Mouse (Mus musculus) B cell, adult 2 months (primary cell): ENCODE results near the gene Mapkapk3.

Experiments used
- DNase-seq, 2 experiments: peaks; one replicate each; pipeline ENCODE4 v3.0.0; 2022

Gene Mapkapk3

DNA sequence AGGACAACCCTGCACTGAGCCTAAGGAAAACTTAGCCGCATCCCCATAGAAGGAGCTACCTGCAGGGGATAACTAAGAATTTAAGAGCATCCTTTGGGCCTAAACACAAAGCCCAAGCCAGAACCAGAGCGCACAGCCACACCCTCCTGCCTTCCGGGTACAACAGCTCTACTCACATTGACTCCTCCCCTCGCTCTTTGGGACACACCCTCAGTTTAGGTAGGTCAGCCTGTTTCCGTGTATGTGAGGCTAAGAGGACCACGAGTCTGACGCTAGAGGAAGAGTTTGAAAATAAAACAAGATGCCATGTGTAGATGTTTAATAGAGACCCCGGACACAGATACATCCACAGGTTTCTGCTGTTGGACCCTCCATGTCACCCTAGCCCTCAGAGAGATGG, 966 bp downstream of the Mapkapk3 start:
- DNase-seq, result peak; percentile 74 to 77

DNA sequence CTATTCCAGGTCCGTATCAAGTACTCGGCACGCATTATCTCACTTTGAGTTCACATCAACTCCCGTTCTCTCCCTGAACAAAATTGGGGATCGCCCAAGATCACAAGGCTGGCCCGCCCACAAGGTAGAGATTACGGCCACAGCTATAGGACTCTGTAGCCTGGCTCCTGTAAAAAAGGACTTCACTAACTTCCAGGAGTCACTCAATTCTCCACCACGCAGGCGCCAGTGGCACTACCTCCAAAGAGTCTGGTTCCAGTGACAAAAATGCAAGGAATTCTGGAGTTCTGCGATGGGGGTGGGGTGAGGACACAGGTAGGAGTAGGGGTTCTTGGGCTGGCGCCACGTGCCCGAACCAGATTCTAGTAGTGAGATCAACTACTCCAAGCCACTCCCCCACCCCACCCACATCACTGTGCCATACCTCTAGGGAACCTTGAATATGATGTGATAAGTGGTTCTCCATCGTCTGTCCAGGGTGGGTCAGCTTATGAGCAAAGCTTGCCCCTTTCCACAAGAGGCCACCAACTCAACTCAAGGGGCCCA, 1.5 kb downstream of the Mapkapk3 start:
- DNase-seq, result no peak

DNA sequence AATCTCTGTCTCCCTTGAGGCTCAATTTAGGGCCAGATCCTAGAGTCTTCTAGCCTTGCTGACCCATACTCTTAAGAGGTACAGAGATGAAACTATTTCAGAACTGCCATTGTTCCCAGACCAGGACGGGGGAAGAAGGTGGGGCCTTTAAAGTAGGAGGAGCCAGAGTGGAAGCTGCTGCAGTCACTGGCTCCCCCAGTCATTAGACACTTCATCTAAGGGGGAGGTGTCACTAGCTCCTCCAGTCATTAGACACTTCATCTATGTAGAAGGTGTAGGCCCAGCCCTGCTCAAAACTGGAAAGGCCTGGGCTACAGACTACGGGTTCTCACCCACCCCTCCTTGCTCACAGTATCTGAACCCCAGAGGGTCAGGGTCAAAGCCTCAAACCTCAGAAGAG, 2.4 kb downstream of the Mapkapk3 start:
- DNase-seq, result no peak

DNA sequence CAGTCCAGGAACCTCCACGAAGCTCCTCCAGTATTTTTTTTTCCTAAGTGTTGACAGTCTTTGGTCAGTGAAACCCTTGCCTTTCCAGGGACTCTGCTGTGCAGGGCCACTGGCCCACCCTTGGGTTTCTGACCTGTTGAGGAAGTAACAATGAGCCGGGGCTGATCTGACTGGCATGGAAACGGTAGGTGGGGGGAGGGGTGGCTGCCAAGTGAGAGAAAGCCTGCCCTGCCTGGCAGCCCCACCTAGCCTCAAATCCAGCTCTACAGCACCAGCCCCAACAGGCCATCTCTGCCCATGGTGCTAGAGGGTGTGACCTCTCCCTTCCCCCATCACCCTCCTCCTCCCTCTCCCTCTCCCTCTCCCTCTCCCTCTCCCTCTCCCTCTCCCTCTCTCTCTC, 4.7 kb downstream of the Mapkapk3 start:
- DNase-seq, result peak; percentile 35 to 45

DNA sequence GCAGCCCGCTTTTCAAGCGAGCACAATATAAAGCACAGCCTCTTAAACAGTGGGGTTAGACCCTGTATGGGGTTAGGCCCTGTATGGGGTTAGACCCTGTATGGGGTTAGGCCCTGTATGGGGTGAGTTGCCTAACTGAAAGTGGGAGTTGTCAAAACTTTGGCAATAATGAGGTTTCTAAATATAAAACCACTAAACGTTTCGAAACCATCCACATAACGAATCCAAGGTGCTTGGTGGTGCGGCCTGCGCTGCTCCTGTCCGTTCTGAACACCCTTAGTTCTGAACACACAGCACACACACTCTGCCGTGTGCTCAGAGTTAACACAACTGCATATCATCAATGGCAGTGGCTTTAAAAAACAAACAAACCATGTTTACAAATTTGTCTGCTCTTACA, 6.7 kb downstream of the Mapkapk3 start:
- DNase-seq, result no peak

DNA sequence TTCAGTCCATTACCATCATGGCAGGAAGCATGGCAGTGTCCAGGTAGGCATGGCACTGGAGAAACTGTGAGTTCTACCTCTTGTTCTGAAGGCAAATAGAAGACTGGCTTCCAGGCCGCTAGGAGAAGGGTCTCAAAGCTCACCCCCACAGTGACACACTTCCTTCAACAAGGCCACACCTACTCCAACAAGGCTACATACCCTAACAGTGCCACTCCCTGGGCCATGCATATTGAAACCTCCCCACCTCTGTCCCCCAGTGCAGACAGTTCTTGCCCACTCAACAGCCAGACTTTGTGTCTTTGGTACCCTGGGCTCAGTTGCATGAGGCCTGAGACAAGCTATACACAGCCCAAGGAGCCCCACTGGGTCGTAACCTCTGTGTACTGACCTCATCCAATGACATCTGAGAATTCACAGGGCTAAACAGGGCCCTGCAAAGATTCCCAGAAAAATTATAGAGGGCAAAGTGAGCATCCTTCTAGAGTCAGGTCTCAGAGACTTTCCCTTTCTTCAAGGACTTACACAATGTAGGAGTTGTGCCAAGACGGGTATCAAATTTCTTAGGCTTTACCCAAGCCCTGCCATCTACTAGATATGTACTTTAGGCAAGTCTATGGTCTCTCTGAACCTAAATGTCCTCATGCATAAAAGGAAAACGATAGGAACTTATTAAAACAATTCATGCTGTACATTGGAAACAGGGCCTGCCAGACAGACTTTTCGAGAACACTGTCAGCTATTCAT, 8.3 kb downstream of the Mapkapk3 start:
- DNase-seq, result no peak

DNA sequence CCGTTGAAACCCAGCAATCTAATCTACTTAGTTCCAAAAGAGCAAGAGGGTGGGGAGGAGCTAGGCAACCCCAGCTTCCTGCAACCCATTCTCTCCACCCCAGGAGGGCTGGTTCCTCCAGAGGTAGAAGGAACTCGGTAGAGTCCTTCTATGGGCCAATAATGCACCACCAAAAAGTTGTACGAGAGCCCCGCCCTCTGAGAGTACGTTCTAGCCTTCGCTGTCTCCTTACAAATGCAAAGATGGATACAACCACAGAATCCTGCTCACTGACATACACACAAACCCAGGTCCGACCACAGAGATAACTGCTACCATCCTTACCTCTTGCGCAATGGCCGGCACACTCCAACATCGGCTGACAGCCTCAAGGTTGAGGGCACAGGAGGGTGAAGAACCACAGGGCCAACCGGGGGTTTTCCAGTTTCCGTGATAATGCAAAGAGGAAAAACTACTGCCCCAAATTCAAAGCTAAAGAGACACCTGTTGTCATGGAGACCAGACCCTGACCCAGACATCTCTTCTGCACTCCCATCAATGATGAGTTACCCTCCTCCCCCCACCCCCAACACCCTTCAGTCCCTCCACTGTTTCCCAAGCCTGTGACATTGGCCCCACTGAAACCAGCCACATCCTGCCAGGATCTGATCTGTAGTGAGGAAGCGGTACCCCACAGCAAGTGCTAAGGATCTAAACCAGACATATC, 9.2 kb downstream of the Mapkapk3 start:
- DNase-seq, result no peak

DNA sequence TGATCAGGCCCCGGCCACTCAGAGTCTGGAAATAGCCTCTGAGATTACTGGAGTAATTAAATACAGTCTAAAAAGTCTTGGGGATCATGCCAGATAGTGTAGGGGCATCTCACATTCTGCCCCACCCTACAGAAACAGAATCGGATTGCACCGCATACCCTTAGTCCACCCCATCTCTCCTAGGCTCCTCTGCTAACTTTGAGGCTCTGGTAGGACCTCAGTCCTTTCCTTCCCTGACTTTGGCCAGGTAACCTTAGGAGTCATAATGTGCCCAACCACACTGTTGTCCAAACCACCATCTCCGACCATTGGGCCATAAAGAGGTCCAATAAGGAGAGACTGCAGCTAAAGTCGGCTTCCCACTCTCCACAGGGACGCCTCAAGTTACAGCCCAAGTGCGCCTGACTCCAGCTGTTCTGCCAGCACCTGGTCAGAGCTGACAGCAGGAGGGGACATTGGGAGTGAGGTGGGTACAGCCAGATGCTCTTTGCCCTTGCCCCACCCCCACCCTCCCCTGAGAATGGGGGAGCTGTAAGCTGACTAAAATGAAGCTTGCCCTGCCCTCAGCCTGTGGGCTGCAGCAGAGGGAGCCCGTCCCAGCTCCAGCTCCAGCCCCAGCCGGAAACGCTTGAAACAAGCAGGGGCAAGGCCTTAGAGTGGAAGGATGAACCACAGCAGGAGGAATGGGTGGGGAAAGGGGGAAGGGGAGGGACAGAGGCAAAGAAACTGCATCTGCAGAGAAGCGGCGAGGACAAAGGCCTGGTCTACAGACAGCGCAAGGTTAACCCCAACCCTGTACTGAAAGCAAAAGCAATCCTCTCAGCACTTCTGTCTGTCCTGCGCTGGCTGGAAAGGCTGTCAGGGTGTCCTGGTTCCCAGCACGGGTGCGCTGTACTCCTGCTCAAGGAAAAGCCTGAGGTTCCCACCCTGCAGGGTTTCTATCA, 10.0 kb downstream of the Mapkapk3 start:
- no peak for DNase-seq

DNA sequence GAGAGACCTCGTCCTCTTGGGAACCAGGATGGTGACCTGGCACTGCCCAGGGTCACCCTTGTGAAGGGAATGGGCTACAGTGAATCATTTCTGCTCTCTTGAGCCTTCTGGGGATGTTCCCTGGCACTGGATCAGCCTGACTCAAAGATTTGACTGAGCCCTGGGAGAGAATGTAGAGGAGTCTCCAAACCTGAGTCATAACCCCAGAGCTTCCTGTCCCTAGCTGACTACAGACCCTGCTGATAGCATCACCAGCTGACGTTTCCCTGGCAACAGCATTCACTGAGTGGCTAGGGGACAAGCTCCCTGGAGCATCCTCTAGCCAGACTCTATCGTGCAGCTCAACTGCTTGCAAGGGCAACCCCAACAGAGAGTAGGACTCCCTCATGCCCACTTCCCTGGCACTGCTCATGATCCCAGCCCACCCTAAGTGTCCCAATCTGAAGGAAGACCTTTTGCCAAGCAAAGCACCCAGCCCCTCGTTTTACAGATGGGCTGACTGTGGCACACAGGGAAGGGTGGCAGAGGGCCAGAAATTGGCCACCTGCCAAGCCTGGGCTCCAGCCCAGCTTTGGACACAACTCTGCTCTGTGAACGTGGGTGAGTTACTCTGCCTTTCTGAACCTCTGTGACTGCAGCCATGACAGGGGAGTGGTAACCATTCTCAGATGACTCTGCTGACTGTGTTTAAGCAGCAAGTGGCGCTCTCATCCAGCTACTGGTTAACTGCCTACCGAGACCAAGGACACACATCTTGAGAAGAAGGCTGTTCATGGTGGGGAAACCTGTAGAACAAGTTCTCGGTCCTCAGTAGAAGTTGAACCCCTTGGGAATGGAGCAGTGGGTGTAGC, 10.9 kb downstream of the Mapkapk3 start:
- DNase-seq, result no peak

DNA sequence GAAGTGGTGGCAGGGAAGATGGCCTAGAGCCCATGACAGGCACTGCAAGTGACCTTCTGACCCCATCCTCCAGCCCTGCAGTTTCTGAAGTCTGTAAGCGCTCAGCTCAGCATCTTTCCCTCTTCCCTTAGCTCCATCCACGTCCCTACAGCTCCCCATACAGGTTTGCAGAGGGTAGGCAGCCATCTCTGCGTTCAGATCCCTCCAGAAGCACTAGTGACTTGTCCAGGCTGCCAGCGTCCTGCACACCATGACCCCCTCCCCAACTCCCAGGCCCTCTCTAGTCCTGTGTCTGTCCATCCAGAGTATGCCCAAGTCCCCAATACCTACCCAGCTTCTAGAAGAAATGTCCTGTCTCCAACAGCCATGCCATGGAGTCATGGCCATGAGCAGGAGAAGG, 11.6 kb downstream of the Mapkapk3 start:
- no peak for DNase-seq

DNA sequence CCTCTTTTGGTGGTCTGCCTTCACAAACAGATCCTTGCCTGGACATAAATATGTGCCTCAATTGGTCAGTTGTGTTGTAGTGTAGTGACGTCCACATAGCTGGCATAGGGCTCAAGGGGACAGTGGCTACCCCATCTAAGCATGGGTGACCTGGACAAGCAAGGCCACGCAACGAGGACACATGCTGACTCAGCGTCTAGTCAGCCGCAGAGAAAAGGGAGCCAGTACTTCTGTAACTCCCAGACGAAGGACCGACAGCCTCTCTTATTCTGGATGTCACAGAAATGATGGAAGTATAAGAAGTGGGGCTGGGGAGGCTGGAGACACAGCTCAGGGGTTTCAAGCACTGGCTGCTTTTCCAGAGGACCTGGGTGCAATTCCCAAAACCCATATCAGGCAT, 12.1 kb downstream of the Mapkapk3 start:
- no peak for DNase-seq

DNA sequence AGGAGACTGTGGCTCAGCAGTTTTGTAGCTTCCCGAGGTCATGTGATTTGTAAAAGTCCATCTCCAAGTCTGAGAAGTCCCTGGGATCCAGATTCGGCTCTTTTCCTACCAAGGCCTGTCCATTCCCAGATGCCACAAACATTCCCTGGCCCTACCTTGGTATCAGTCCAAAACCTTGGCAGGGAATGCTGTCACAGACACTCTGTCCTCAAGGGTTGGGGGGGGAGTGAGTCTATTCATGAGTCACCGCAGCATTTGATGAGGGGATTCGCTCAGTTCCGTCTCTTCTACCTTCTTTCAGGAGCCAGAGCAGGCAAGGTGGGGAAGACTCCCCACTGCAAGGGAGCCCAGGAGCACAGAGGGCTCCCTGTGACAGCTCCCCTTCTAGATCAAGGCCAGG, 14.0 kb downstream of the Mapkapk3 start:
- no peak for DNase-seq

DNA sequence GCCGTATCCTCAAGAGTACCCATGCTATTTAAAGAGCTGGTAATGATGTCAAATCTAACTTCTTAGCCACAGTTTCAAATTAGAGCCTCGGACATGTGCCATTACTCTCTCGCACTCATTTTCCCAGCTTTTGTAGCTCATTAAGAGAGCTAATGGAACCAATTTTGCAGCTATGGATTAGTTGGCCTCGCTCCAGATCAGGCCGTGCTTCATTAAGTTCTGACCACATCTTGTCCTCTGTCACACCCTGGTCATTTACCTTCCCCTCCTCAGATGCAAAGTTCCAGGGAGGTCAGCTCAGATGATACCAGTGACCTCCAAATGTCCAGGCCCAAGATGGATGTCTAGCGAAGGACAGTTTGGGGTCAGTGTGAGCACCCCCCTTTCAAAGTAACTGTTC, 14.9 kb downstream of the Mapkapk3 start:
- DNase-seq, result no peak

DNA sequence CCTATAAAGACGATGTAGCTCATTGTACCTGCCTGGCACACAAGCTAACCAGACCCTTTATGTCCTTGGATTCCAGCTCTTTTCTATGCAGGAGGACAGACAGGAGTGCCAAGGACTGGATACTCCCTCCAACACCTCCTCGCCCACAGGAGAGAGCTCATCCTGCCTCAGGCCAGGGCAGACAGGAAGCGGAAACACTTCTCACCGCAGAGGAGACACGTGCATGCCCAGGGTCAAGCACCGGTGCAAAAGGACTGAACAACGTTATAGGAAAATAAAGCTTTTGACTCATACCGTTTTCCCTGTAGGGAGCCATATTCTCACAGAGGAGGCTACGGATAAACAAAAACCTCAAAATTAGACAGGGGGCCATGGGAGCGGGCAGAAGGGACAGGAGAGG, 16.5 kb downstream of the Mapkapk3 start:
- DNase-seq, result peak in 1 of 2 experiments; percentile 9

DNA sequence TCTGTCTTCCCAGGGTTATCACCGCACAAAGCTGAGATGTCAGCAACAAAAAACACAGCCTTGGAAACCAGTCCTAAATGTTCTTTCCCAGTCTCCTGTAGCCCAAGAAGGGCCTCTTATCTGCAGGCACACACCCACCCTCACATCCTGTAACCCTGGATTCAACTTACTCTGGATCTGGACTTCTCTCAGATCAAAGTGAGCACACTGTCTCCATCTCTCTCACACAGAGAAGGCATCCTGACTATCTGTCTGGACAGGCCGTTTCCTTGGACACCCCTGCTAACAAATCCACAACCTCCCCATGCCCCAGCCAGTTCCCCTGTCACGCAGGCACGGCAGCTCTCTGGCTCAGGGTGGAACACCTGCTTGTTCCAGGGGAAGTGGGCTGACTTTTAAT, 17.4 kb downstream of the Mapkapk3 start:
- DNase-seq, result no peak

DNA sequence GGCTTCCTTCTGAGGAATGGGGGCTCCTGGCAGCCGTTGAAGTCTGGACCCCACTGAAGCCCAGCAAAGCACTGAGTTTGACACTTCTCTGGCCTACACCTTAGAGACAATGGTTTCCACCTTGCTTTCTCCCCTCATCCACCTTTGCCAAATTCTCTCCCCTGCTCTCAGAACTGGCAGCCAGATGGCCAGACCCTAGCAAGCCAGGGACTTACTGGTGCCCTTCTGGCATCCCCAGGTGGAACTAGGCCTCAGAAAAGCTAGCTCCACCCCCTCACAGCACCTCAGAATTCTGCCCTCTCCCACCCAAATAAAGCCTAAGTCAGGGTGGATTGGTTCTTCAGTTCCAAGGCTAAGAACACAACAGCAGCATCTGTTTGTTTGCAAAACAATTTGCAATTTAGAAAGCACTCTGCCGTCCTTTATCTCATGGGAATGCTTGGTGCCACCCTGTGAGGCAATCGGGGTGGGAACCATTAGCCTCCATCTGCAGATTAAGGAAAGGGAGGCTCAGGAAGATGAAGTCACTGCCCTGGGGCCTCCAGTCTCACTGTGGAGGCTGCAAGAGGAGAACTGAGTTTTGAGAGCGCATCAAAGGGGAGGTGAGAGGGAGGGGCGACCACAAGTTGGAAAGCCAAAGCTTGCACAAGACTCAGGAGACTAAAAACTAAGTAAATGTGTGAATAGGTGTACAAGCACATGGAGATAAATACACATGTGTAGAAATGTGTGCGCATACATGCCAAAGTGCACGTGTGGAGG, 18.3 kb downstream of the Mapkapk3 start:
- no peak for DNase-seq

DNA sequence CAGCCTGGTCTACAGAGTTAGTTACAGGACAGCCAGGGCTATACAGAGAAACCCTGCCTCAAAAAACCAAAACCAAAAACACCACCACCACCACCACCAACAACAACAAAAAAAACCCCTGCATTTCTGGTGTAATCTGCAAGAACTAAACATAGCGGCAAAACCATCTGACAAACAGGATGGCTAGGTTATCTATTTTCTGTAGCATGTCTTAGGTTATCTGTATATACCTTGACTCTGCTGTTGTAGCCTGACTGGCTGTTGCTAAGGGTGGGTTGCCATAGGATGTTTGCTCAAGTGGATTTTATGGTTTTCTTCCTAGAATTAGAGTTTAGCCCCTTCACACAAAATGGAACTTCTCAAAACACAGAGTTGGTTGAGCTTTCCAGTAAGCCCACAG, 19.9 kb downstream of the Mapkapk3 start:
- no peak for DNase-seq

DNA sequence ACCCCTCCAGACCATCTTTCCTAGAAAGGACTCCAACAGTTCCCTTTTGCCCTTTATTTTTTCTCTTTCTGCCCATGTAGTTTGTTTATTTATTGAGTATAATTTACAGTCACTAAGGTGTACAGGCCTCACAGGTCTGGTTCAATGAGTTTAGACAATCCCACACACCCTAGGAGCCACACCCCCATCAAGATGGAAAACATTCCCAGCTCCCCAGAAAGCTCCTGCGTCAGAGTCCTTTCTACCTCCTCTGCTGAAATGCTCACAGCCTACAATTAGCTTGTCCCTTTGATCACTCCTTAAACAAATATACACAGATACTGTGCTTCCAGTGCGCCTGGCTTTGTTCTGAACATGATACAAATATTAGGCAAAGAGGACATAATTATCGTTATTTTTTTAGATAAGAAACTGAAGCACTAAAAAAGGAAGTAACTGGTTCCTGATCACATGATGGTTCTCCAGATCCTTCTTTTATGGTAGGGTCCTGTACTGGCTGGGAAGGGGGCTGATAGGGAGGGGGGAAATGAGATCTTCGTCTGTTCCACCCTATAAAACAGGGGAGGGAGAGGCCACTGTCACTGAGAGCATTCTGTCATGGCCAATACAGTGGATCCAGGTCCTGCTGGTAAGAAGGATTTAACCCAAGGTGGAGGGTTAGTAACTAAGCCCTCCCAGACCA, 21.8 kb downstream of the Mapkapk3 start:
- DNase-seq, result no peak

DNA sequence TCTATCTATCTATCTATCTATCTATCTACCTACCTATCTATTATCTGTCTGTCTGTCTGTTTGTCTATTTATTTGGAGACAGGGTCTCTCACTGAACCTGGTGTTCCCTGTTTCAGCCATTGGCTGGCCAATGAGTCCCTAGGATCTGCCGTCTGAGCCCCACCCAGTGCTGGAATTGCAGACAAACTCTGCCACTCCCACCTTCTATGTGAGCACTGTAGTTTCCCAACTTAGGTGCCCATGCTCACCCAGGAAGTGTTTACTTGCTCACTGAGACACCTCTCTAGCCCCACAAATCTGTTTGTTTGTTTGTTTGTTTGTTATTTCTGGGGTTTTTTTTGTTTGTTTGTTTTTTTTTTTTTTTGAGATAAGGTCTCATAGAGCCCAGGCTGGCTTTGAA, 22.6 kb downstream of the Mapkapk3 start:
- no peak for DNase-seq

DNA sequence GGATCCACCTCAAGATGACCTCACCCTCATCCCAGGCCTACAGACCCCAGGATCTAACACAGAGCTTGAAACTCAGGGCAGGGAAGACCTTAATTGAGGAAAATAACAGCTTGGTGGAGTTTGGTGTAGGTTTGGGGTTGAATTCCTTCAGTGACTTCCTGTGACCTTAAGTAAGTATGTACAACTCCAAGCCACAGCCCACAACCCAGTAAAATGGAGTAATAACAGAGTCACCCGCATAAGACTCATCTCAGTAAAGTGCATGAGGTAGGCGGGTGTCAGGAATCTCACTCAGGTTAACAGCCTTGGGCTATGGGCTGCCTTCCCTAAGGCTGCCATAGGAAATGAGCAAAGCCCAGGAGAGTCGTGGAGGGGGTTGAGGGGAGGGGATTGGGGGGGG, 24.9 kb downstream of the Mapkapk3 start:
- no peak for DNase-seq

DNA sequence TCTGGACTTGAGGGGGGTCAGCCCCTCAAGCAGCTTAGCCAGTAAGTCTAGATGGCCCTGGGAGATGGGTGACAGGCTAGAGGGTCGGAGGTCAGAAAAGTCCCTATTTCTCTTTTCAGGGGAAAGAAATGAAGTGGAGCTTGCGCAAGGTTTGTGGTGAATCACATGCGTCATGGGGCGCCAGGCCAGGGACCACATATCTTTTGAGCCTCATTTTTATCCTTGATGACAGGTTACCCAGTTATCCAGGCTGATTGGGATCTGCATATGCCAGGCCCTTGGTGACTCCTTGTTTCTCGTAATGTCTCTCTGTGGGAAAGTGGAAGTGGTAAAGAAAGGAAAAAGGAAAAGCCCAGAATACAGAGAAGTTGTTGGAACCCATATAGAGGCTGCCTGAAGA, 25.8 kb downstream of the Mapkapk3 start:
- no peak for DNase-seq
